Mouse (Mus musculus): ENCODE data around the gene Paqr9. TPM values are rescaled to one million over a fixed set of nuclear protein-coding genes. Genes with fewer than 3 reads are reported as not detected.

The Paqr9 gene
- total RNA-seq, 2 experiments from 2014 or later, result 101 to 109 TPM

GRCm38 (mm10) chr9:95570604-95571003 is 11.1 kb downstream of the Paqr9 start:
- ATAC-seq (replicated peaks; ENCODE audit: low FRiP score, poor library complexity, severe bottlenecking), result no peak

GRCm38 (mm10) chr9:95571494-95571893 is 12.0 kb downstream of the Paqr9 start:
- ATAC-seq (replicated peaks; ENCODE audit: low FRiP score, poor library complexity, severe bottlenecking), result no peak

- ATAC-seq (replicated peaks; ENCODE audit: low FRiP score, poor library complexity, severe bottlenecking), result no peak
Observed at GRCm38 (mm10) chr9:95572558-95572957, 13.1 kb downstream of the Paqr9 start.

- no peak for ATAC-seq (replicated peaks; ENCODE audit: low FRiP score, poor library complexity, severe bottlenecking)
Observed at GRCm38 (mm10) chr9:95574116-95574515, 14.7 kb downstream of the Paqr9 start.

- no peak for ATAC-seq (replicated peaks; ENCODE audit: low FRiP score, poor library complexity, severe bottlenecking)
Observed at GRCm38 (mm10) chr9:95577502-95577901, 18.0 kb downstream of the Paqr9 start.

- ATAC-seq (replicated peaks; ENCODE audit: low FRiP score, poor library complexity, severe bottlenecking), result no peak
Observed at GRCm38 (mm10) chr9:95578366-95578895, 19.0 kb downstream of the Paqr9 start.

GRCm38 (mm10) chr9:95581021-95581757 is 21.7 kb downstream of the Paqr9 start:
- no peak for ATAC-seq (replicated peaks; ENCODE audit: low FRiP score, poor library complexity, severe bottlenecking)

- no peak for ATAC-seq (replicated peaks; ENCODE audit: low FRiP score, poor library complexity, severe bottlenecking)
Observed at GRCm38 (mm10) chr9:95581758-95582515, 22.5 kb downstream of the Paqr9 start.

- no peak for ATAC-seq (replicated peaks; ENCODE audit: low FRiP score, poor library complexity, severe bottlenecking)
Observed at GRCm38 (mm10) chr9:95582555-95582954, 23.1 kb downstream of the Paqr9 start.

- ATAC-seq (replicated peaks; ENCODE audit: low FRiP score, poor library complexity, severe bottlenecking), result no peak
Observed at GRCm38 (mm10) chr9:95586046-95586445, 26.6 kb downstream of the Paqr9 start.

- no peak for ATAC-seq (replicated peaks; ENCODE audit: low FRiP score, poor library complexity, severe bottlenecking)
Observed at GRCm38 (mm10) chr9:95588070-95588469, 28.6 kb downstream of the Paqr9 start.

GRCm38 (mm10) chr9:95594291-95594690 is 34.8 kb downstream of the Paqr9 start:
- ATAC-seq (replicated peaks; ENCODE audit: low FRiP score, poor library complexity, severe bottlenecking), result no peak

GRCm38 (mm10) chr9:95597466-95598178 is 38.2 kb downstream of the Paqr9 start:
- ATAC-seq (replicated peaks; ENCODE audit: low FRiP score, poor library complexity, severe bottlenecking), result no peak

- ATAC-seq (replicated peaks; ENCODE audit: low FRiP score, poor library complexity, severe bottlenecking), result no peak
Observed at GRCm38 (mm10) chr9:95598179-95598721, 38.8 kb downstream of the Paqr9 start.

GRCm38 (mm10) chr9:95599399-95599798 is 39.9 kb downstream of the Paqr9 start:
- peak; percentile 65; the same call in 1 of the 2 replicates for ATAC-seq (replicated peaks; ENCODE audit: low FRiP score, poor library complexity, severe bottlenecking)

- no peak for ATAC-seq (replicated peaks; ENCODE audit: low FRiP score, poor library complexity, severe bottlenecking)
Observed at GRCm38 (mm10) chr9:95602849-95603248, 43.4 kb downstream of the Paqr9 start.

- no peak for ATAC-seq (replicated peaks; ENCODE audit: low FRiP score, poor library complexity, severe bottlenecking)
Observed at GRCm38 (mm10) chr9:95603316-95603715, 43.9 kb downstream of the Paqr9 start.

GRCm38 (mm10) chr9:95607196-95607595 is 47.7 kb downstream of the Paqr9 start:
- ATAC-seq (replicated peaks; ENCODE audit: low FRiP score, poor library complexity, severe bottlenecking), result no peak

- no peak for ATAC-seq (replicated peaks; ENCODE audit: low FRiP score, poor library complexity, severe bottlenecking)
Observed at GRCm38 (mm10) chr9:95612246-95612768, 52.9 kb downstream of the Paqr9 start.

Data from erythroid progenitor cell, adult 5-6 weeks (primary cell).